Mouse (Mus musculus): ENCODE results near the gene Oma1.

DNA sequence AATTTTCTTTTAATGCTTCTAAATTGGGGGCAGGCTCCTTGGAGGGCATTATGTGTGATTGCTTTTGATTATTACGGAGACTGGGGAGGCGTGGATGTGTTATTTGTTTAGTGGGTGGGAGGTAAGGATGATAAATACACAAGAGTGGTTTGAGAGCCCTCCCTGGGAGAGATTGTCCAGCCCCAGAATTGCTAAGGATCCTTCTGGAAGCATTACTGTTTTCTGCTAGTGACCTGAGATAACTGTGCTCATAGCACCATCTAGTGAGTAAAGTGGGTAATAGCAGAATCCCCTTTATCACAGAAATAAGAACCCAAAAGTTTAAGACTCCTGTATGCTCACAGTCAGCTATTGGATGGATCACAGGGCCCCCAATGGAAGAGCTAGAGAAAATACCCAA, 32.4 kb downstream of the Oma1 start:
- TF ChIP-seq MAX (IDR thresholded peaks at IDR 0.05; ENCODE audit: low read length): no peak
- no peak for TF ChIP-seq GABPA (IDR thresholded peaks at IDR 0.05; ENCODE audit: low read depth, low read length)
- peak in 2 of 3 experiments; percentile 56 to 79; a peak in 4 of 6 replicates for TF ChIP-seq CTCF (IDR thresholded peaks at IDR 0.05 in 2 of 3, conservative IDR thresholded peaks at IDR 0.05 in 1 of 3; ENCODE audit: control insufficient read depth in 1 of 3, insufficient read depth in 1 of 3, low read depth in 2 of 3, low read length in 3 of 3, poor library complexity in 1 of 3, severe bottlenecking in 1 of 3)
- TF ChIP-seq BHLHE40 (IDR thresholded peaks at IDR 0.05; ENCODE audit: borderline replicate concordance, low read depth, low read length): no peak
- TF ChIP-seq ZC3H11A (IDR thresholded peaks at IDR 0.05; ENCODE audit: low read depth, low read length): peak; percentile 67

Data from MEL (cell line).